Mouse (Mus musculus) kidney, postnatal 14 days (tissue): Measurements from ENCODE around the gene Ctxn2.
"Not testable (repeated sequence)": the region's sequence is repeated elsewhere in the genome, so short reads cannot be mapped to it uniquely, and the experiment has no call there.

Source experiments
- DNase-seq: peaks from one replicate; pipeline ENCODE4 v3.0.0; 2022; ENCODE audit warnings: mixed read lengths

Ctxn2 gene

DNA sequence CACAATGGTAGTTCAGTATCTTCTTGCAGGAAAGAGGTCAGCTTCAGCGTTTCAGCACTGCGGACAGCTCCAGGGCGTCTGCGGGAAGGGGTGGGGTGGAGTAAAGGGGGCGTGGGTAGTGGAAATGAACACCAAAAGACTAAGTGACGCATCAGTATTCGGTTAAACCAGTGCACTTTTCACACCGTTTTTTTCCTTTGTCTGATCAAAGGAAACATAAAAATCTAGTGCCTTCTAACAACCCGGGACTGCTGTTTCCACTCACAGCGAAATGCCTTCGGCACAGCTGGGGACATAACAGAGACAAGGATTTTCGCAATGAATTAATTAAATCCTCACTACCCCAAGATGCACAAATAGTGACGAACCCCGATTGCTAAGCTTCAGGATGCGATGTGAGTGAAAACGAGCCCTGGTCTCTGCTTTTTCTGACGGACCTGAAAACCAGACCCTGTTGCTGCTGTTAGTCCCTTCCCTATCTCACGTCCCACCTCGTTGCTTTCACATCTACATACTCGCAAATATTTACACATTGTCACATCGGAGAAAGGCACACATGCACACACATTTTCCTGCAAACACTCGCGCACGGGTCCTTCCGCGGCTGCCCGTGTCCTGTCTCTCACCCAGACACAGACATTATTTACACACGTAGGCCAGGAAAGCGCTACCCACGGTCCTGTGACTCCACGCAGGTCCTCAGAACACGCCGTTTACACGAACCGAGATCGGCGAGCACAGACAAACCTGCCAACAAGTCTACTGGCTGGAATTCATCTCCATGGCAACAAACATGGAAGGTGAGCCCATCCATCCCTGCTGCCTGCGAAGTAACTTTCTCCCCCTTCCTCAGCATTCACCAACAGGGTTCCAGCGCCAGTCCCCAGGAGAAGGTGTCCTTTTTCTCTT is at the start of gene Ctxn2:
TSS of gene Ctxn2 (plus strand) at position 790 of the 909 bp plus-strand sequence.
- DNase-seq, result peak; percentile 79

DNA sequence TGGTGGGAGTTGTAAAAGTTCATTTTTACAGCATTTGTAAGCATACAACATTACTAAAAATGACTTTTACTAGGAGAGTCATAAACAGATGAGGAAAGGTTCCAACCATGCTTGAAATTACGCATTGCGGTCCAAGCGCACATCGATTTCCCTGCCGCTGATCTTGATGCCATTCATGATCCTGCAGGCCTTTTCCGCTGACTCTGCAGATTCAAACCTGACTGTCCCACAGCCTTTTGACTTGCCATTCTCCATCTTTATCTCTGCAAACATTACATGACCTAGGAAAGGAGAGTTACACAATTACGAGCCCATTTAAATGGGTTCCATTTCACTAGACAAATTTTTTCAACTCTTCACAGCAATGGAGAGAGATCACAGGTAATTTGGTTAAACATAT is 47.7 kb upstream of the Ctxn2 start:
- DNase-seq, result no peak

DNA sequence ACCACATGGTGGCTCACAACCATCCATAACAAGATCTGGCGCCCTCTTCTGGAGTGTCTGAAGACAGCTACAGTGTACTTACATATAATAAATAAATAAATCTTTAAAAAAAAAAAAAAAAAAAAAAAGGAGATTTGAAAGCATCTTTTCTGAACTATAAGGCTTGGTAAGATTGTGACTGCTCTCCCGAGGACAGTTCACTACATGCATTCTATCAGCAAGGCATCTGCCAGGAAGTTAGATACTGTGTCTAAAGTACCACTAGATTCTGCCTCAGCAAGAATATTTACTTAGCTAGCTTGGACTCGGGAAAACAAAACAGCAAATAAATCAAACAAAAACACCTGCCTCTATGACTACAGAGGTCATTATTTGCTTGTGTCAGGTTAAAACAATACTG is 44.4 kb upstream of the Ctxn2 start:
- DNase-seq, result not testable (repeated sequence)

DNA sequence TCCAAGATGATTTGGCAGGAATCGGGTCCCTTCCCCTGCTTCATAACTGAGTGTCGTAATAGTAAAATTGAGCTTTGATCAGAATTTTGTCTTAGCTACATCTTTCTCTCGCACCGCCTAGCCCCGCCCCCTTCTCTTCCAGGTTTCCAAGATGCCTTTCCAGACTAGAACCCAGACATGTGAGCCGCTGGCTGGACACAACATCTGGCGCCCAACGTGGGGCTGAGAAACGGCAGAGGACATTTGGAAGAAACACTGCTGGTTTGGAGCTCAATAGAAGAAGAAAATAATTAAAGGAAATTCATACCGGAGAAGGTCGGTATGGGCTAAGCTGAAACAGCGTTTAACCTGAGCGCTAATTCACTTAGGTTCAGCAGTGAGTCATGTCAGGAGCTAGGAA is 32.0 kb upstream of the Ctxn2 start:
- DNase-seq, result not testable (repeated sequence)

DNA sequence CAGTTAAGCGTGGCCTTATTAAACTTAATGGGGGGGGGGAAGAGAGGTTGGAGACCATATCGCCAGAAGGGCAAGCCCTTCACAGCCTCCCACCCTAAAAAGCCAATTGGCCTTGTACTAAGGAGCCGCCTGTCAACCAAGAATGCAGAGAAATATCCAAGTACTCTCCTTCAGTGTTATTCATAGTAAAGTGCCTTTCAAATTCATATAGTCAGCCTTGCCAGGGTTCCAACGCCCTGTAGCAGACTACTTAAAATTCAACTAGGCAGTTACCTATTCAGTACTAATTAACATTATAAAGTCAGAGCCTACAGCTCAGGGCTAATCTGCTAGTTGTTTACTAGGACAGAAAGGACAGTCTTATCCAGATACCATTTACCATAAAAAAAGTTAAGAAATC is 30.0 kb upstream of the Ctxn2 start:
- DNase-seq, result not testable (repeated sequence)

DNA sequence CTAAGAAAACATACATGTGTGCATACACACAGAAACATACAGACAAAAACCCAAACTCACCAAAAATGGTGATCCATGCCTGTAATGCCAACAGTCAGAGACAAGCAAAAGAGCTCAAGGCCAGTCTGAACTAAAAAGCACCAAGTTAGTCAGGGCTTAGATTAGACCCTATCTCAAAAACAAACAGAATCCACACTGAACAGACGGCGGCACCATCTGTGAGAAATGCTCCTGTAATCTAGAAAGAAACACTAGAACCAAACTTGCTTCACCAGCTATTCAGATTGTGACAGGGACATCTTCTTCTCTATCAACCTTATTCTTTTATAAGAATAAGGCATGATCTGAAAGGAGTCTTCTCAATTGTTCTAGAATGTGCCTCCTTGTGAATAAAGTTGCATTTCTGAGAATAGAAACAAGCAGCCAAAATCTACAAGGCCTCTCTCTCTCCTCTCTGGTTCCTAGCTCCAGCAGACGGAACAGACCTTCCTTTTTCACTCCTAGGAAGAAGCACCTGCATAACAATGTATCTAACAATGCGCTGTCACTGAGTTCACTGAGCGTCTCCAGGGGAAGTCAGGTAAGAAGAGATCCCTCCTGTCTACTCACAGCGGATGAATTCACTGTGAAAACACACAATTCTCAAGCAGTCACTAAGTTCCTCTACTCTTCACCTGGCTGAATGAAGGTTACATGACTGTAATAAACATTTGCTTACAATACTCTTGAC is 16.9 kb upstream of the Ctxn2 start:
- DNase-seq, result no peak

DNA sequence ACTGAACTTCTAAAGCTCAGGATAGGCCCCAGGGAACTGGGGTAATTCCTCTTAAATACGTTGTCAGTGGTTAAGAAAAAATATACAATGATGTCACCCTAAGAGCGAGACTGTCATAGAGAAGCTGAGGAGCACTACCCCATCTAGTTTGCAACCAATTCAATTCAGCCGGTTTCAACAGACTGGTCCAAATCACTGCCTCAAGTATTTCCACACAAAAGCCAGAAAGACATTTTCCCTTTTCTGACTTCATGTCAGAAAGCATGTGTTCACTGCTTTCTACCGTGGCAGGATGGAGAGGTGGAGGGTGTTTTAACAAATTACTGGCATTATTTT is 14.2 kb upstream of the Ctxn2 start:
- no peak for DNase-seq

DNA sequence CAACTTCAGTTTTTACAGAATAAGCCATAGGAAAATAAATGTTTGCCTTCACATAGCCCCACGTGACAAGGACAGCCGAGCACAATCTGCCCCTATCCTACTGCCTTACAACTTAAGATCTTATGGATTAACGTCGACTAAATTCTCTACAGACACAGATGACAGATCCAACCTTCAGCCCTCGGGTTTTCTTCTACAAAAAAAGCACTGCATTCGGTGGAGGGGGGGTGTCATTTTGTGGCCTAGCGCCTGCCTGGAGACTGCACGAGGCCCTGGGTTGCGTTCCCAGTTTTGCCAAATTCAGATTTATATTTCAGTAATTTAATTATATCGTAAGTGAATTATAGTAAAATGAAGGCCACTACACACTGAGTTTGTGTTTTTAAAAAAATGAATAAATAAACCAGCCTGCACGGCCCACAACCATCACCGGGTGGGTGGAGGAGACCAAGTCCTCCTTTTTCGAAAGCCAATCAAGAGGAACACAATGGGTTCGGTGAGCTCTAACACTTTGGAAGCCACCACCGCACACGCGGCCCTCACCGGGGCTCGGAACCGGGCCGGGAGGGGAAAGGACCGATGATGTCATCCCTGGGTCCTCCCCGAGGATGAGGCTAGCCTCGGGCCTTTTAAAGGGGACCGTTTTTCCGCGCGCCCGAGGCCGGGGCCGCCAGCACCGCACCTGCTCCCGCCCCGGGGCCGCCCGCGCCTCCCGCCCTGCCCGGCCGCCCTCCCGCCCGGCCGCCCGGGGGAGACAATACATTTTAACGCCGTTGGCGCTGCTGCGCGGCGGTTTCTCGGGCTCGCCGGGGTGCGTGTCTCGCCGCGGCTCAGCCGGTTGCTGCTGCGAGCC is 13.6 kb upstream of the Ctxn2 start:
- DNase-seq, result peak; percentile 51

DNA sequence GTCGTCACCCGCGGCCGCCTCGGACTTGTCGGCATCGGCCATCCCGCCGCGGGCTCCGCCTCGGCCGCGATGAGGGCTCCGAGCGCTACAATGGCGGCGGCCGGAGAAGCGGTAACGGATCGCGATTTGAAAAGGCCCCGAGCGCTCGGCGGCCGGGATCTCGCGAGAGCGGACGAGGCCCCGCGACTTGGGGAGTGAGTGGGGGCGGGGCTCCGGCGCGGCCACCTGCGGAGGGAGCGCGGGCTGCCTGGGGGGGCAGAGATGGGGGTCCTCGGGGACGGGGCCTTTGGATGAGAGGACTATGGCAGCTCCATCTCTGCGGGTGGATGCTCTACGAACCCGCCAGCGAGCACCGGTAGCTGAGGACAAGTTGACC is 13.0 kb upstream of the Ctxn2 start, which contains the start of gene Myef2:
TSS of gene Myef2 (minus strand) at position 185 of the 376 bp plus-strand sequence.
- peak; percentile 86 for DNase-seq

DNA sequence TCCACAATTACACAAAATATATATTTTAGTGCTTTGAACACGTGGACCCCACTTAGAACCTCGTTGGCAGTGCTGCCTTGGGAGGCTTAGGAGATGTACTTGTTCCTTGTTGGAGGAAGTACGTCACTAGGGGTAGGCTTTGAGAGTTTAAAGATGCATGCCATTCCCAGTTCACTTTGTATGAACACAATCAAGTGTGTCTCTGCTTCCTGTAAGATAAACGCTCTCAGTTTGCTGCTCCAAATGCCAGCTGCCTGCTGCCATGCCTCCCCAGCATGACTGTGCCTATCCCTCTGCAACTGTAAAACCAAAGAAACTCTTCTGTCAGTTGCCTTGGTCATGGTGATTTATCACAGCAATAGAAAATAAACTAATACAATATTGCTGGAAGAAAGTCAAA is 10.7 kb upstream of the Ctxn2 start:
- no peak for DNase-seq

DNA sequence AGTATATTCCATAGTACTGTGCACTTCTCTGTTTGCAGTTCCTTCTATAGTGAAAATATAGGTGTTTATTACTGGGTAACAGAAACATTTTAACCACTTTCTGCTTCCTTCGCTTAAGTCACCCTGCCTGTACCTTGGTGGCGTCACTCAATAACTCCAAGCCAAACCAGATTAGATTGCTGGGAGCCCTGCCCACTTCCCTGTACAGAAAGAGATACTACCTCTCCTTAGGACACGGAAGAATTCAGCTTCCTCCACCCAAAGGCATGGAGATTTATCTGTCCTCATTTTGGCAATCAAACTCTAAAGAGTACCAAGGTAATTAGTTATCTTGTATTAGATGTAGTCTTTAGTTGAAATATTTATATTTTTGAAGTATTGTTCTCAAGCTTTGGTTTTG is 9.7 kb upstream of the Ctxn2 start:
- no peak for DNase-seq

DNA sequence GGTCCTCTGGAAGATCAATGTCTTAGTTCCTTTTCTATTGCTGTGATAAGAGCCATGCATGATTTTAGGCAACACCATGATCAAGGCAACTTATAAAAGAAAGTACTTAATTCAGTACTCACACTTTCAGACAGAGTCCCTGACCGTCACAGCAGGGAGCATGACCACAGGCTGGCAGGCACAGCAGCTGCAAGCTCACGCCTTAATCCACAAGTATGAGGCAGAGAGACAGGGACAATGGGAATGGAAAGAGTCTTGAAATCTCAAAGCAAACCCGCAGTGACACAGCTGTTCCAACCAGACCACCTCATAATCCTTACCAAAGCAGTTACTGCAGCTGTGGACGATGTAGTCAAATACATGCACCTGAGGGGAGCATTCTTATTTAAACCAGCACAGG is 2.4 kb upstream of the Ctxn2 start:
- no peak for DNase-seq

DNA sequence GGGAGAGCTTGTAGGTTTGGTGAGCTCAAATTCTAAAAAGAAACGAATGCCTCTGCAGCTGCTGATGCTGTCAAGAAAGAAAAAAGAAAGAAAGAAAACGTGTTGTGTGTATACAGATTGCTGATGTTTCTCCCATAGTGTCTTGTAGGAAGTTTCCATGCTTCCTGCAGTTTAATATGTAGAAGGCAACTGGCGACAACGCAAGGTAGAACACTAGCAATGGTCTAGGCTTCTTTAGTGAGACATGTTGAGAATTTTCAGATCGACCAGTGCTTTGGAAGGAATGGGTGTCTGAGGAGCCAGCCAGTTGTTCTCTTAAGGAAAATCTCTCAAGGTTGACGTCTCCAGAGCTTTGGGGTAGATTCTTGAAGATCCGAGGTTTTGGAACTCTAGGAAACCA is 354 bp downstream of the Ctxn2 start:
- DNase-seq, result no peak

DNA sequence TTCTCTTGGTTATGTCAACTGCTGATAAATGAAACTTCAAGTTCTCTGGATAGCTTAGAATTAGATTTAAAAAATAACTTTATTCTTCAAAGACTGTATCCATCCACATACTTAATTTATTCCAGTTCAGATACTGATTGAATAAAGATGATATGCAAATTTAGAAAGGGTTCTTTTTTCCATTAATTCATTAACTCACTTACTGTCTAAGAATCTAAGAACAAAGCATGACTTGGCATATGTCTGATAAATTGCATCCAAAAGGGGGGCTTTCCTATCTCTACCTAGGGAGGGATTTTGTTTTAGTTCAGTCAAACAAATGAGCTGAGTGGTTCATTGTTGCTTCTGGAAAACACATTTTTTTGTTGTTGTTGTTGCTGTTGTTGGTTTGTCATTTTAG is 5.8 kb downstream of the Ctxn2 start:
- no peak for DNase-seq

DNA sequence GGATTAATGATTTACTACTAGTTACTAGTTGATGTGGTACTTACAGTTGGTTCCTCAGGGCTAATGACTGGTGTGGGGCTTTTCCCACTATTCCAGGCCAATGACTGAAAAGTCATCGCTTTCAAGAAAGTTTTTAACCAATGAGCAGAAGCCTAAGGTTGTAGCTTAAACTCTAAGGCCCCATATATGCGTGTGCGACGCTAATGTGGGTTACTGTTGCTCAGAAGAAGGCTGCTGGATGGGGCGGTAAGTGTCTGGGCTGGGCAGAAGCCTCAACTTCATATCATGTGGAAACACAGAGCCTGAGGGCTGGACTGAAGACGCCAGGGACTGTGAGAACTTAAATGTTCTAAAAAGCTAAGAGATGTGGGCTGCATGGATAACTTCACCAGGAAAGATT is 15.9 kb downstream of the Ctxn2 start, which contains the start of gene Slc12a1:
TSS of gene Slc12a1 (plus strand) at position 118 of the 400 bp plus-strand sequence.
- DNase-seq, result peak; percentile 59

DNA sequence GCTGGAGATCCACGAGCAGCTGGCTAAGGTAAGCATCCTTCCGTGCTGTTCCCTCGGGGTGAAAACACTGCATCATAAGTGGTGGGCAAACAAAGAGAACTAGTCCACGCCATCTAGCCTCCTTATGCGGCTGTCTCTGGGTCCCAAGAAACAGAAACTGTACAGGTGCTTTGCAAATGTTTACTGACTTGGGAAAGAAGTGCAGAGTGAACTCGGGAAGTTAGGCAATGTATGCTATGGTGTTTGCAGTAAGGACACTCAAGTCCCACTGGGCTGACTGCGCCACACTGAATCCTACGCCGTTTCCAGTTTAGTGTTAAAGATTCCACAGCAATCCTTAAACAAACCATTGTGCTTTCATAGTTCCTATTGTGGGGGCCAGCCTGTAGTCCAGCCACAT is 17.8 kb downstream of the Ctxn2 start:
- DNase-seq, result no peak

DNA sequence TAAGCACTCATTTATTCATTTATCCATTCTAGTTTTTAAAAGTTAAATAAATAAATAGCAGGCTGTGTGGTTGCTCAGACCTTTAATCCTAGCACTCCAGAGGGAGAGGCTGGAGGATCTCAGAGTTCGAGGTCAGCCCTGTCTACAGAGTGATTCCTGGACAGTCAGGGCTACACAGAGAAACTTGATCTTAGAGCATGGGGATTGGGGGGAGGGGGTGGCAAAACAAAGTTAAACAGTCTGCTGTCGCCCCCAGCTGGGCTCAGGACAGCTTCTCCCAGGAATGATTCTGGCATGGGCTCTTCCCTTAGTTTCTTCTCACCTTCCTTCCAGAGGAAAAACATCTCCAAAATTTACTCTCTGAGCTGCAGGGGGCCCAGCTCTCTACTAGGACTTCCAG is 19.0 kb downstream of the Ctxn2 start:
- no peak for DNase-seq

DNA sequence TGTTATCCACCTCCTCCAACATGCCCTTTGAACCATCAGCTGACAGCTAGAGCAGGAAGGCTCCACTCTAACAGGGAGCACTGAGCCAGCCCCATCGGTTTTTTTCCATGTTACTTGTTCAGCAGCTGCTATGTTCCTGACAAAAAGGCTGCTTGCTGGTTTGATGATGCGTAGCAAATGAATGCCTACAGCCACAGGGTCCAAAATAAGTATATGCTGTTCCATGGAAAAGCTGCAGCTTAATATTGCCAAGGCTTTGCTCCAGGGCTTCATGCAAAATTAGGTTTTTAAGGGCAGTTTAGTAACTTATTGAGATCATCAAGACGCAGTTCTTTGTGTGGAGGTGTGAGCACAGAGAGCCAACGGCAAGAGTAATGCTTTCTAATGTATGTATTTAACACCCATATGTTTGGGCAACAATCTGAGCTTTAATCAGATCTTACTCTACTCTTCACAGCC is 25.5 kb downstream of the Ctxn2 start:
- DNase-seq, result peak; percentile 57

DNA sequence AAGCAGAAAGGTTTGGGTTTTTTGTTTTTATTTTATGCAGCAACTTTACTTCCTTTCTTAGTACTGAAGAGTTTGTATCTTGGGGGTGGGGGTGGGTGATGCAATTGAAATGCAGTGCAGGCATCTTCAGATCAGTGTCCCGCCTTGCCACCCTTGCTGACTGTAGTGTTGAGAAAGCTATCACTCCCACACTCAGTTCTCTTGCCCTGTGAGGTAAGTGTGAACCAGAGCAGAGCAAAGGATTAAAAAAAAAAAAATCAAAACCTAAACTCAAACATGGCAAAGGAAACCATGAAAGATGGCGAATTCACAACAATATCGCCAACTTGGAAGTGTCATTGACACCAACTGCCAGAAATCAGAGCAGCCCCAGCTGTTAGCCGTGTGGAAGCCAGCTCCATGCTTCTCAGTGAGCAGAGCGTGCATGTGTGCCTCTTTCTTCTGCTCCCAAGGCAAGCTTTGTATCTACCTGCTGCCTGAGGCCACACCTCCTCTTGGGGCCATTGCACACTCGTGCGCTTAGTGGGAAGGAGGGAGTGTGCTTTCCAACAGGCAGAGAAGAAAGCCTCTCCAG is 41.8 kb downstream of the Ctxn2 start:
- DNase-seq, result no peak

DNA sequence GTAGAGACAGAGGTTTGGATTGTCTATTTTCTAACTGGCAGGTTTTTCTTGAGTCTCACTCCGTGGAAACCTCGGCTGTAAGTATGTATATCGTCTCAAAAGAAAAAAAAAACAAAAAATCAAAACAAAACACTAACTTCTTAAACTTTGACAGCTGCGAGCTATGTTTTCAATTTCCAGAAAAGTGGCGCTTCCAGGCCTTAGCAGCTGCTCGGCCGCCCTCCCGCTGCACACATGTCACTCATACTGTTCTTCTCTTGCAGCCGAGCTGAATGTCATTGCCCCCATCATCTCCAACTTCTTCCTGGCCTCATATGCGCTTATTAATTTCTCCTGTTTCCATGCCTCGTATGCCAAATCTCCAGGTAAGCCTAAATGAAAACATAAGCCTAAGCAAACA is 51.4 kb downstream of the Ctxn2 start:
- no peak for DNase-seq

DNA sequence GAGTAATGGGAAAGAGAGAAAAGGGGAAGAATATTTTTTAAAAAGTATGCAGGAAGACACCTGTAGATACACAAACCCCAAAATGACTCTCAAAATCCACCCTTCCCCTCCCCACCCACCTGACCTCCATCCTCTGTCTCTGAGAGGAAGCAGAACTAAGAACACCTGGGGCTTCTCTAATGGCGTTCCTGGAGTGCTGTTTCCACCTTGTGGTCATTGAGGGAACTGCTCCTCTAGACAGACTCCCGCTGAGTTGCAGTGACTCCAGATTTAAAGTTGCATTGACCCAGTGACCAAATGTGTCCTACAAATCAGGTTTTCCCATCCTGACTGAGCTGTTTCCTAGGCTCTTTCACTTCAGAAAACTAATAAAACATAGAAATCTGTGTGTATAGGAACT is 52.7 kb downstream of the Ctxn2 start:
- peak; percentile 69 for DNase-seq

DNA sequence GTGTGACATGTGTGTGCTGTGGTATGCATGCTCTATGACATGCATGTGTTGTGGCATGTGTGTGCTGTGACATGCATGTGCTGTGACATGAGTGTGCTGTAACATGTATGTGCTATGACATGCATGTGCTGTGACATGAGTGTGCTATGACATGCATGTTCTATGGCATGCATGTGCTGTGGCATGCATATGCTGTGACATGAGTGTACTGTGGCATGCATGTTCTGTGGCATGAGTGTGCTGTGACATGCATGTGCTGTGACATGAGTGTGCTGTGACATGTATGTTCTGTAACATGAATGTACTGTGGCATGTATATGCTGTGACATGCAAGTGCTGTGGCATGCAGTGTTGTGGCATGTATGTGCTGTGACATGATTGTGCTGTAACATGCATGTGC is 56.4 kb downstream of the Ctxn2 start:
- DNase-seq, result no peak

DNA sequence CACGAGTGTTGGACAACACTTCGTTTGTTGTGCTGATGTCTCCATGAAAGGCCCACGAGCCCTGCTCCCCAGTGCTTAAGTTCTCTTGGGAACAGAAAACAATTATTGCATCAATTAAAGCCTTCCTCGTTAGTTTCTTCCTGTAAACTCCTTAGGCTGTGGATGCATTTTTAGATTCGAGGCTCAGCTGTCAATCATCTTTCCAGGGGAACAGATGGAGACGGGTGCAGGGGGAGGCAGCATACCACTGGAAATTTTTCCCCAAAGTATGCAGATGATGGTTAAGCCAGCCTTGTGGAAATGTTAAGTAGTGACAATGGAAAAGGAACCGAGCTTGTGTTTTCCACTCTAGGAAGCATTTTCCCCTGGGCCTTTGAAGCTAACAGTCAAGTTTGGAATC is 60.3 kb downstream of the Ctxn2 start:
- no peak for DNase-seq
